Mouse (Mus musculus) limb, embryonic 13.5 days (tissue): ENCODE data around the gene Gm43951. TPM values are rescaled to one million over a fixed set of nuclear protein-coding genes. Genes with fewer than 3 reads are reported as not detected.
"Not testable (repeated sequence)": the region's sequence is repeated elsewhere in the genome, so short reads cannot be mapped to it uniquely, and the experiment has no call there.

Experiments used
- ATAC-seq: fragments of 200-750 bp; cut with Nextera tagmentation; 2 replicates; pipeline ENCODE4 v1.8.0; 2017; ENCODE audit warnings: low read depth, moderate number of reproducible peaks, moderate TSS enrichment; ENCODE audit not compliant: low FRiP score
- H3K27ac ChIP-seq: fragments of 300-500 bp; sonication (generic); 2 replicates; pipeline ENCODE4 v1.5.1; 2015; ENCODE audit warnings: inconsistent platforms, mild to moderate bottlenecking, moderate library complexity
- H3K27me3 ChIP-seq: fragments of 300-500 bp; sonication (generic); 2 replicates; pipeline ENCODE4 v1.6.1; 2015; ENCODE audit warnings: mild to moderate bottlenecking, inconsistent platforms
- H3K36me3 ChIP-seq: fragments of 300-500 bp; sonication (generic); 2 replicates; pipeline ENCODE4 v1.6.1; 2015; ENCODE audit warnings: inconsistent platforms, mild to moderate bottlenecking, moderate library complexity
- H3K4me1 ChIP-seq: fragments of 300-500 bp; sonication (generic); 2 replicates; pipeline ENCODE4 v1.6.1; 2015; ENCODE audit warnings: inconsistent platforms
- H3K4me2 ChIP-seq: fragments of 300-500 bp; sonication (generic); replicated peaks from 2 replicates; pipeline ENCODE4 v1.6.1; 2015; ENCODE audit warnings: inconsistent platforms, mild to moderate bottlenecking, moderate library complexity
- H3K4me3 ChIP-seq: fragments of 300-500 bp; sonication (generic); 2 replicates; pipeline ENCODE4 v1.5.1; 2015; ENCODE audit warnings: moderate library complexity, mild to moderate bottlenecking, inconsistent platforms
- H3K9ac ChIP-seq: fragments of 300-500 bp; sonication (generic); 2 replicates; pipeline ENCODE4 v1.6.1; 2015; ENCODE audit warnings: mild to moderate bottlenecking, inconsistent platforms
- H3K9me3 ChIP-seq: fragments of 300-500 bp; sonication (generic); 2 replicates; pipeline ENCODE4 v1.6.1; 2016; ENCODE audit warnings: inconsistent platforms
- WGBS: fragments of 180-500 bp; shearing (Covaris S2); methylation state at CpG from one replicate; pipeline ENCODE4 v1.1.7; 2015; 5-methylcytosine and 5-hydroxymethylcytosine counted together
- polyA plus RNA-seq: library from polyadenylated mRNA; unstranded; fragments of >200 nt; fragmentation: Nextera tagmentation; extraction: Ambion mirVana; gene quantifications from 2 replicates; pipeline ENCODE4 v1.2.1, GENCODE M21; 2015

Gene Gm43951
- polyA plus RNA-seq, 1 experiment from 2014 or later = 0.84 TPM

DNA sequence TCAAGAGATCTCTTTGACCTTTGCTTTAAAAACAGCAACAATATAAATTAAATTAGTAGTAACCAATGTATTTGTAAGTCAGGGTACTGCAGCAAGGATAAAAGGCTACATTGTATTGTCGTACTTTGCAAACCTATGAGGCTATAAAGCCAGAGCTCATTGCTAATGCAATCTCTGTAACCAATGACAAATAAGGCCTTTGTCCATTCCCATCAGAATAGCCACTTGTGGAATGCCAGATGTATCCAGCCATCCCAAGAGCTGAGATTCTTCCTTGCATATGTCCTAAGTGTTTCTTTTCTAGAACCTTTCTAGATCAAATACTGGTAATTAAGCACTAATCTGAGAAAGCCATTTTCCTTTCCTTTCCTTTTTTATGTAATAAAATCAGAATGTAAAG lies 15.8 kb downstream of the Gm43951 start:
- H3K27me3 ChIP-seq = no peaks in the 10 kb centered on the region
- no peaks in the 10 kb centered on the region for H3K4me1 ChIP-seq
- no peaks in the 10 kb centered on the region for H3K9me3 ChIP-seq
- no peak overlapping the region for H3K4me3 ChIP-seq
- H3K27ac ChIP-seq = no peak overlapping the region
- 88% methylated on average over 1 of the region's 1 CpGs for WGBS
- ATAC-seq = no peak
- no peak overlapping the region for H3K9ac ChIP-seq
- no peak overlapping the region for H3K4me2 ChIP-seq
- peaks cover 59% of the 10 kb centered on the region for H3K36me3 ChIP-seq

DNA sequence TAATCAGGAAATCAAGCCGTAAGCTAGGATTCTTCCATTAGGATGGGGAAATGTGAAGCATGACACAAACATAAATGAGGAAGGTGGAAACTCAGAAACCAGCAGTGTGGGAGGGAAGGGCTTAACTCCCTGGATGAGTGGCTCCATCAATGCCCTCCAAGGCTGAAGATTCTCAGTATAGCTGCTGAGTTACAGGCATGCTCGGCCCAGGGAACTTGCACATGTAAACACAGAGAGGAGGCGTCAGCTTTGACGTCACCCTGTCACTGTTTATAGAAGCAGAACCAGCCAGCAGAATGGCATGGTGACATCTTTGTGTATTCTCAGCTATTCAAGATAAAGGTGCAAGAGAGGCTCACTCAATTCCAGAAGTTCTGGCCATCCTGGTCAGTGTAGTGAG lies 22.4 kb downstream of the Gm43951 start:
- no peak for ATAC-seq
- WGBS = 88% methylated on average over 4 of the region's 4 CpGs
- Histone ChIP-seq H3K36me3 (peaks cover 62% of the 10 kb centered on the region), H3K9ac (no peak overlapping the region), H3K27me3 (no peaks in the 10 kb centered on the region), H3K9me3 (no peaks in the 10 kb centered on the region), H3K4me2 (no peak overlapping the region), H3K4me3 (no peak overlapping the region), H3K4me1 (no peaks in the 10 kb centered on the region), H3K27ac (no peak overlapping the region)

DNA sequence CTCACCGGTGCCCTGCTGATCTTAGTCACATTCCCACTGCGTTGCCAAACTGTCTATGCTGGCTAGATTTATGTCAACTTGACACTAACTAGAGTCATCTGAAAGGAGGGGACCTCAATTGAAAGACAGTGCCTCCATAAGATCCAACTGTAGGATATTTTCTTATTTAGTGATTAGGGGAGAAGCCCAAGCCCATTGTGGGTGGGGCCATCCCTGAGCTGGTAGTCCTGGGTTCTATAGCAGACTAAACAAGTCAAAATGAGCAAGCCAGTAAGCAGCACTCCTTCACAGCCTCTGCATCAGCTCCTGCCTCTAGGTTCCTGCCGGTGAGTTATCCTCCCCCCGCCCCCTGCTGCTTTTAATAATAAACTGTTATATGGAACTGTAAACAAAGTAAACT lies 25.5 kb downstream of the Gm43951 start:
- Histone ChIP-seq H3K36me3 (peaks cover 64% of the 10 kb centered on the region), H3K9ac (no peak overlapping the region)
- no peak for ATAC-seq

DNA sequence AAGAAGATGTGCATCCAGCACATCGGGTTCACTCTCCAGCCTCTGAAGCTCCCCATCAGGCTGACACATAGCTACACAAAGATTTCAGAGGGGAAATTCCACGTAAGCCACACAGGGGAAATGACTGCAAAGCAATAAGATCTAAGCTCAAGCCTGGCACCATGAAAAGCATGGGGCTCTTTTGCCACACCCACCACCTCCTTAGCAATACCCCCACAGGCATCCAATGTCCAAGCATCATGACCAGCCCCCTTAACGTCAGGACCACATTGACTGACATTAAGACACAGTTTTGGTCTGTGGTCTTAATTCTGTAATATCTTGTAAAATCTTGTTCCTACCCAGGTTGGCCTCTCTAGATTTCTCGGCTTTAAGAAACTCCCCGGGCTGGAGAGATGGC lies 26.1 kb downstream of the Gm43951 start:
- Histone ChIP-seq H3K27me3 (no peaks in the 10 kb centered on the region), H3K4me2 (no peak overlapping the region), H3K27ac (no peak overlapping the region), H3K36me3 (peaks cover 67% of the 10 kb centered on the region), H3K9ac (no peak overlapping the region), H3K4me3 (no peak overlapping the region), H3K9me3 (no peaks in the 10 kb centered on the region), H3K4me1 (no peaks in the 10 kb centered on the region)
- ATAC-seq = no peak
- WGBS = 91% methylated on average over 5 of the region's 5 CpGs

More for the DNA sequence above, 25.5 kb downstream of the Gm43951 start:
- Histone ChIP-seq H3K4me1 (no peaks in the 10 kb centered on the region), H3K4me3 (no peak overlapping the region), H3K27me3 (no peaks in the 10 kb centered on the region), H3K4me2 (no peak overlapping the region), H3K9me3 (no peaks in the 10 kb centered on the region), H3K27ac (no peak overlapping the region)
- WGBS = 87% methylated on average over 4 of the region's 4 CpGs

DNA sequence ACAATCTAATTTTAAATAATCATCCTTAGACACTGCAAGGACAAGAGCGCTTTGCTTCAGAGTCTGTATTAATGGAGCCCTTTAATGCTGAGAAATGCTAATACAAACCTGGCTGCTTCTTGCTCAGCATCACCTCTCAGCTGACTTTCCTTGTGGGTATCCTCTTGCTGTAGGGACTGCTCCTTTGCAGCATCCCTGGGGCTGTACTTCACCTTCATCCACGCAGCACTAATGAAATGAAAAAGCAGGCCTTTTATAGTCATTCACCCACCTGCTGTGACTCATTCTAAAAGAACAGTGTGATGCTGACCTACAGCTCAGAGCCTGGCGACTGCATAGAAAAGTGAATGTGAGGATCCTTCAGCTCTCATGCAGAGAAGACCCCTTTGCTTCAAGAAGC lies 30.1 kb downstream of the Gm43951 start:
- no peak overlapping the region for H3K4me3 ChIP-seq
- no peak for ATAC-seq
- peaks cover 89% of the 10 kb centered on the region for H3K36me3 ChIP-seq
- no peak overlapping the region for H3K4me2 ChIP-seq
- H3K9me3 ChIP-seq = no peaks in the 10 kb centered on the region
- H3K9ac ChIP-seq = no peak overlapping the region
- H3K4me1 ChIP-seq = no peaks in the 10 kb centered on the region
- 53% methylated on average over 3 of the region's 3 CpGs for WGBS
- H3K27me3 ChIP-seq = no peaks in the 10 kb centered on the region
- no peak overlapping the region for H3K27ac ChIP-seq

DNA sequence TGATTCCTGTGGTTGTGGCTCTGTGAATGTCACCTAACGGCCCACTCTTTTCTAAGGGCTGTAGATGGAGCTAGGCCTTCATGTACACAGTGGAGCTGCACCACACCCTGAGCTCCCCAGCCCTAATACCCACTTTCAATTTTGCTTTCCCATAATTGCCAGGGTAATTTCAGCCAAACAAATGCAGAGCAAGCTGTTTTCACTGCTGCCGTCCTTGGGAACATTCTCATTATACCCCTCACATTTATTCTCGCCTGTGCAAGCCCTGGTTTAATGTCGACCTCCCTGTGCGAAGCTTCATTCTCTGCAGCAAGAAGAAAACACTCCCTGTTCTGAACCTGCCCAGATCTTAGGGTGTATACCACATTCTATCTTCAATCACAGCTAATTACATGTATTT lies 30.7 kb downstream of the Gm43951 start:
- WGBS = 81% methylated on average over 5 of the region's 5 CpGs
- Histone ChIP-seq H3K4me2 (no peak overlapping the region), H3K9me3 (no peaks in the 10 kb centered on the region), H3K36me3 (peaks cover 83% of the 10 kb centered on the region), H3K4me1 (no peaks in the 10 kb centered on the region), H3K9ac (no peak overlapping the region), H3K27ac (no peak overlapping the region), H3K27me3 (no peaks in the 10 kb centered on the region), H3K4me3 (no peak overlapping the region)
- ATAC-seq = no peak

DNA sequence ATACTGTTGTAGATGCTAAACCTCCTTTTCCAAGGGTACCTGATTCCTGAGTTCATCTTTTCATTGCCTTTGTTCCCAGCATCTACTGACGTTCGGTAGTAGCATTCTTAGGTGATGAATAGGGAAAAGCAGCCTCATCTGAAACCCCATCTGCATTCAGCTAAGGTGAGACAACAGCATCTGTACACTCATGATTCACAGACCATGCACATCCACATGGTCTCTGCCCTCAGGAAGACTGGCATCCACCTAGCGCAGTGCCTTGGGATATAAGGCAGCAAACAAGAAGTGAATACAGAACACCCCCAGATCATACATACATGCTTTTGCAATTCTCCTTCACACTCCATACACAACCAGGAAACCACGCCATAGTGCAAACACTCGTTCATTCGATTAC lies 31.9 kb downstream of the Gm43951 start:
- ATAC-seq = no peak
- H3K27ac ChIP-seq = no peak overlapping the region
- no peaks in the 10 kb centered on the region for H3K9me3 ChIP-seq
- 96% methylated on average over 6 of the region's 6 CpGs for WGBS
- H3K4me1 ChIP-seq = no peaks in the 10 kb centered on the region
- H3K9ac ChIP-seq = no peak overlapping the region
- H3K27me3 ChIP-seq = no peaks in the 10 kb centered on the region
- H3K4me2 ChIP-seq = no peak overlapping the region
- no peak overlapping the region for H3K4me3 ChIP-seq
- H3K36me3 ChIP-seq = peaks cover 83% of the 10 kb centered on the region

DNA sequence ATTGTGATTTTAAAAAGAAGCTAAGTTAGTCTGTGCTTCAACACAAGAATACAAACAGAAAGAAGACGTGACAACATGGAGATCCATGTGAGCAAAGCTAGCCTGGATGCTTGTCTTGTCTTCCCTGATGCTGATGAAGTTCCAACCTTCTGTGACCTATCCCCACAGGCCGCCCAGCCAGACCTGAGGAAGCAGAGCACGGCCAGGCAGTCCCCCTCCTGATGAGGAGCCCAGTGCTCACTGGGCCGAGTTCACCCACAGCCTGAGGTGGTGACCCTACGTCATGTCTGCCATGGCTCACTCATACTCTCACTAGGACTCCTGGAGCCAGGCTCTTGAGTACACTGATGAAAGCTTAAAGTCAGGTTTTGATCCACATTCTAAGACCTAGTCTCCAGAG lies 33.1 kb downstream of the Gm43951 start:
- Histone ChIP-seq H3K4me1 (no peaks in the 10 kb centered on the region), H3K4me2 (no peak overlapping the region), H3K36me3 (peaks cover 83% of the 10 kb centered on the region), H3K27ac (no peak overlapping the region), H3K9me3 (no peaks in the 10 kb centered on the region), H3K9ac (no peak overlapping the region), H3K27me3 (no peaks in the 10 kb centered on the region), H3K4me3 (no peak overlapping the region)
- 88% methylated on average over 5 of the region's 5 CpGs for WGBS
- ATAC-seq = no peak

DNA sequence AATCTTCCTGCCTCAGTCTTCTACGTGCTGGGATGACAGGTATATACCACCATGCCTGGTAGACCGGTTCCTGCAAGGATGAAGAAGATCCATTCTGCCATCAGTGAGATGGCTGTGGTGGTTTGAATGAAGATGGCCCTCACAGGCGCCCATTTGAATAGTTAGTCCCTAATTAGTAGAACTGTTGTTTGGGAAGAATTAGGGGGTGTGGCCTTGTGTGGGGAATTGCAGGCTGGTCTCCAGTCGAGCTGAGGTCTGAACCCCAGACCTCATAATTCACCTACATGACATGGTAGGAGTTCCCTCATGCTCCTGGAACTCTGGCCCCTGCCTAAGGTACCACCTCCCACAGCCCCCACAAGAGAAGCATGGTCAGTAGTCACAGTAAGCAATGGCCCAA lies 34.7 kb downstream of the Gm43951 start:
- not testable (repeated sequence) for H3K9ac ChIP-seq, H3K4me2 ChIP-seq, H3K9me3 ChIP-seq, H3K27ac ChIP-seq, H3K4me1 ChIP-seq, H3K27me3 ChIP-seq, H3K4me3 ChIP-seq, ATAC-seq
- peaks cover 81% of the 10 kb centered on the region for H3K36me3 ChIP-seq
- WGBS = 66% methylated on average over 4 of the region's 4 CpGs

DNA sequence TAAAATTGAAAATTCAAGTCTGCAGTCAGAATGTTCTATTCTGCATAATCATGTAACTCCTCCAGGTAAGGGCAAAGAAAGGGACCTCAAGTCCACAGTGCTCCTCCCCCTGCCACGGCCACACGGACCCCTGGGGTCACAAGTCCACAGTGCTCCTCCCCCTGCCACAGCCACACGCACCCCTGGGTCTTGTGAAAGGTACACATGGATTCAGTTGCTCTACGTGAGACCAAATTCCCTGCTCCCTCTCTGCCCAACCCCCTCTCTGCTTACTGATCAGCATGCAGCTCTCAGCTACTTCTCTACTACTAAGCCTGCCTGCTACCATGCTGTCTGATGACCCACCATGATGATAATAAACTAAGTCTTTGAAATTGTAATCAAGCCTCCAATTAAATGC lies 36.8 kb downstream of the Gm43951 start:
- ATAC-seq = no peak
- no peak overlapping the region for H3K4me2 ChIP-seq
- no peaks in the 10 kb centered on the region for H3K27me3 ChIP-seq
- no peaks in the 10 kb centered on the region for H3K4me1 ChIP-seq
- peaks cover 83% of the 10 kb centered on the region for H3K36me3 ChIP-seq
- H3K4me3 ChIP-seq = no peak overlapping the region
- 81% methylated on average over 4 of the region's 4 CpGs for WGBS
- no peaks in the 10 kb centered on the region for H3K9me3 ChIP-seq
- no peak overlapping the region for H3K9ac ChIP-seq
- H3K27ac ChIP-seq = no peak overlapping the region

DNA sequence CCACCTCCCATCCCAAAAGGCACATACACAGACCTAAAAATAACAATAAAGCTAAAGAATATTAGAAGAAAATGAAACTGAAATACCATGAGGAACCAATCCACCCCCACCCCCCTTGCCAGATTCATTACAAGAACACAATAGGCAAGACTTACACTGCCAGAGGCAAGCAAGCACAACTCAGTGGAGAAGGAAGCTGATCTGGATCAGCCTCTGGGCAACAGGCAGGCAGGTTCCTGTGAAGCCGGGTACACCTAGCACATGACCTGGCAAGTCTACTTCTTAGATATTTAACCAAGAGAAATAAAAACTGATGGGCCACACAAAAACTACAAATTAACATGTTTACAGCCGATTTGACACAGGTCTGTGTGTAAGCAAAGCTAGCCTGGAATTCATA lies 43.4 kb downstream of the Gm43951 start:
- no peak overlapping the region for H3K4me3 ChIP-seq
- ATAC-seq = no peak
- no peak overlapping the region for H3K4me2 ChIP-seq
- no peaks in the 10 kb centered on the region for H3K4me1 ChIP-seq
- no peaks in the 10 kb centered on the region for H3K9me3 ChIP-seq
- WGBS = 74% methylated on average over 2 of the region's 2 CpGs
- H3K27ac ChIP-seq = no peak overlapping the region
- no peaks in the 10 kb centered on the region for H3K27me3 ChIP-seq
- peaks cover 84% of the 10 kb centered on the region for H3K36me3 ChIP-seq
- no peak overlapping the region for H3K9ac ChIP-seq

DNA sequence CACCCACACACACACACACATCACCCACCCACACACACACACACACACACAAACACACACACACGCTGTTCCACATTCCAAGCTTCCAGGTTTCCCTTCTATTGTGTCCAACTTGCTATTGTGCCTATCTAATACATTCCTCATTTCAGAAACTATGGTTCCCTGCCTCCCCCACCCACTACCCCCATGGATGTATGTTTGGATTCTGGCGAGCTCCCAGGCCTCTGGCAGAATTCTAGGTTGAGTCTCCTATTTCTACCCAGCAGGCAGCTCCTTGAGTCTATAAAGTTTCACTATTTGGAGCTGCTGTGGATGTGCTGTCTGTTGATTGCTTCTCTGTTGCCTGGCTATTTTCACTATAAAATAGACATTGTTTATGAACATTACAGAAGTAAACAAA lies 50.0 kb downstream of the Gm43951 start:
- H3K4me2 ChIP-seq = no peak overlapping the region
- H3K4me3 ChIP-seq = no peak overlapping the region
- H3K27me3 ChIP-seq = no peaks in the 10 kb centered on the region
- ATAC-seq = no peak
- H3K9ac ChIP-seq = no peak overlapping the region
- whole genome bisulfite sequencing = 73% methylated on average over 2 of the region's 2 CpGs
- peaks cover 80% of the 10 kb centered on the region for H3K36me3 ChIP-seq
- H3K9me3 ChIP-seq = no peaks in the 10 kb centered on the region
- peaks cover 2% of the 10 kb centered on the region; the same call in 1 of the 2 replicates for H3K4me1 ChIP-seq
- H3K27ac ChIP-seq = no peak overlapping the region

DNA sequence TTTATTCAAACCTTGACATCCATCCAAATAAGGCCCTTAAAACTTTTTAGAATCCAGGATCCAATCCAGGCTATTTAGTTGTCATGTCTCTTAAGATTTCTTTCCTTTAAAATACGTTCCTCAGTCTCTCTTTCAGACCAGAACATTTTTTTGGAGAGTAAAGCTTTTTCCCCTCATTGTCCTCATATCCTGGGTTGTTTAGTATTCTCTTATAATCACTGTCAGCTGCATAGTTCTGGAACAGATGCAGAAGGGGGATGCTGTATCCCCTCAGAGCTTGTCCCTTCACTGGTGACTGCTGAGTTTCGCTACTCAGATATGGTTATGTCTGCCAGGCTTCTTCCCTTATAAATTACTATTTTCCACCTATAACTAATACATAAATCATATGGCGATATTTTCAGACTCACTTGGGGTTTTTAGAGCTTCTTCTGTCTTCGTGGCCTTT lies 50.6 kb downstream of the Gm43951 start:
- H3K27me3 ChIP-seq = no peaks in the 10 kb centered on the region
- H3K4me2 ChIP-seq = no peak overlapping the region
- H3K4me3 ChIP-seq = no peak overlapping the region
- ATAC-seq = no peak
- no peaks in the 10 kb centered on the region for H3K9me3 ChIP-seq
- H3K36me3 ChIP-seq = peaks cover 74% of the 10 kb centered on the region
- H3K4me1 ChIP-seq = peaks cover 6% of the 10 kb centered on the region; the same call in 1 of the 2 replicates
- no peak overlapping the region for H3K9ac ChIP-seq
- WGBS = 83% methylated on average over 4 of the region's 4 CpGs
- H3K27ac ChIP-seq = no peak overlapping the region
